Mouse (Mus musculus) forebrain, embryonic 13.5 days (tissue): ENCODE measurements around the gene Gm2174. TPM values are rescaled to one million over a fixed set of nuclear protein-coding genes. Genes with fewer than 3 reads are reported as not detected.

Experiments used
- polyA plus RNA-seq: library from polyadenylated mRNA; unstranded; fragments of >200 nt; fragmentation: Nextera tagmentation; extraction: Ambion mirVana; gene quantifications from 2 replicates; pipeline ENCODE4 v1.2.1, GENCODE M21; 2015

Gene Gm2174
- polyA plus RNA-seq, 1 experiment from 2014 or later: 1.4 TPM

Other genes starting within 250 kb of the Gm2174 start
- not detected in 2 replicates for gene Gm773, start 235.1 kb upstream of the Gm2174 start, polyA plus RNA-seq
- 3.9 and 4.5 TPM in 2 replicates for gene Zfp449, start 101.6 kb upstream of the Gm2174 start, polyA plus RNA-seq
- 6.3 and 9.0 TPM in 2 replicates for gene Smim10l2a, start 73.4 kb upstream of the Gm2174 start, polyA plus RNA-seq
- gene Ints6l, start 6.9 kb downstream of the Gm2174 start, polyA plus RNA-seq: 16.4 and 19.4 TPM in 2 replicates
- not detected in 2 replicates for gene Gm10477, start 76.8 kb downstream of the Gm2174 start, polyA plus RNA-seq
- gene Gm648, start 101.6 kb downstream of the Gm2174 start, polyA plus RNA-seq: not detected in 2 replicates
- gene Mmgt1, start 150.1 kb downstream of the Gm2174 start, polyA plus RNA-seq: 48.7 and 53.1 TPM in 2 replicates
- gene Slc9a6, start 161.8 kb downstream of the Gm2174 start, polyA plus RNA-seq: 25.0 and 32.5 TPM in 2 replicates